ENCODE assay signal across 9 mouse cellular contexts in the genomic region with DNA sequence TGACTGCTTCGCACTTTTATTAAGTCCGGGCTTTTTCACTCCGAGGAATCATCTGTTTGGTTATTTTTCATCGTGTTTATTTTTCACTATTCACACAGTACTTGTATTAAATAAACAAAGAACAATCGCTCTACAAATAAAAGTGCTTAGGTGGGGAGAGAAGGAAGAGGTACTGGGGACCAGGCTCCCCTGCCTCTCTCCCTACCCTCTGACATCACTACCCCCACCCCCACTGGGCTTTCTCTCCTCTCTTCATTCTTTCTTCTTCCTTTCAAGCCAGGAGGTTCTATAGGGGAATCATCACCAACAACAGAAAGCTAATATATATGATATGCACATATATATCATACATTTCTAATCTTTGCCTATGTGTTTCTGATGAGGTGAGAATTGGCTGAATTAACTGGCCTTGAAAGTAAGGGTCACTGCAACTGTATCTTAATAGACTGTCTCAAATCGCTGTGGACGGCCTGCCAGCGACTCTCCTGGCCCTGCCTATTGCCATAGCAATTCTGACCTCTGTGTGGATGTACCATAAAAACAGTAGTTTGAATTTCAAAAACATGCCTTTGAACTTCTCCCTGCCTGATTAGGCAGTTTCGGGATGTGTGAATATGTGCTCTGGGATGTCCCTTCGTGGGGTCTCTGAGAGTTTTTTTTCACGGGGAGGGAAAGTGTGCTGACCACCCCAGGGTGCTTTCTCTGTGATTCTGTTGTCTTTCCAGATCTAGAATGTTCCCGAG. TPM values are rescaled to one million over a fixed set of nuclear protein-coding genes. Genes with fewer than 3 reads are reported as not detected.
DNase-seq lines count a peak whose midpoint lies in the region; ATAC-seq lines count a peak whose summit lies in the region.
"Had no signal": no experiment of that assay in that cellular context is flagged by ENCODE, and none has a peak within 500 bp of the region (broad histone marks: within the 10 kb centered on the region; RNA-seq: fewer than 3 reads in every experiment).

No protein-coding gene starts in this region.

- peak overlapping the region; percentile 55 for H3K4me2 ChIP-seq in limb, embryonic 12.5 days
- peak overlapping the region; percentile 50 for H3K4me2 ChIP-seq in neural tube, embryonic 15.5 days

- peaks cover 48% of the 10 kb centered on the region for H3K27me3 ChIP-seq in forebrain, embryonic 10.5 days (ENCODE audit: poor library complexity, severe bottlenecking)
- H3K27me3 ChIP-seq in limb, embryonic 12.5 days = peaks cover 47% of the 10 kb centered on the region
- peaks cover 60% of the 10 kb centered on the region for H3K27me3 ChIP-seq in neural tube, embryonic 15.5 days (replicated peaks)

- no peaks in the 10 kb centered on the region for H3K9me3 ChIP-seq in forebrain, embryonic 10.5 days
- H3K9me3 ChIP-seq in limb, embryonic 12.5 days = no peaks in the 10 kb centered on the region
- no peaks in the 10 kb centered on the region for H3K9me3 ChIP-seq in neural tube, embryonic 15.5 days (replicated peaks)

- 0 out of 2 replicates have a peak overlapping the region, but pooled peaks have one; percentile 46 for H3K9ac ChIP-seq in limb, embryonic 12.5 days (replicated peaks)
- H3K9ac ChIP-seq in neural tube, embryonic 15.5 days (replicated peaks) = no peak overlapping the region

- peaks cover 86% of the 10 kb centered on the region for H3K4me1 ChIP-seq in forebrain, embryonic 10.5 days
- H3K4me1 ChIP-seq in limb, embryonic 12.5 days (replicated peaks) = peaks cover 45% of the 10 kb centered on the region
- H3K4me1 ChIP-seq in neural tube, embryonic 15.5 days = peaks cover 35% of the 10 kb centered on the region

- DNase-seq in left cerebral cortex, postnatal 4 days = peak; percentile 54
- DNase-seq in left cerebral cortex, postnatal 14 days (ENCODE audit: low spot score in 2 of 2) = no peak
- DNase-seq in forebrain, embryonic 10.5 days (ENCODE audit: extremely low spot score, low spot score) = peak; percentile 62
- DNase-seq in layer of hippocampus, adult 11-12 months (ENCODE audit: low spot score) = no peak
- DNase-seq in gastrocnemius, postnatal 36 days = no peak
- no peak for DNase-seq in lung, postnatal 25 days (ENCODE audit: low spot score)

- ATAC-seq in limb, embryonic 12.5 days (ENCODE audit: insufficient number of reproducible peaks, insufficient read depth, low FRiP score, low TSS enrichment, low read depth) = no peak
- no peak for ATAC-seq in neural tube, embryonic 15.5 days (ENCODE audit: low FRiP score)

- H3K4me3 ChIP-seq in forebrain, embryonic 10.5 days = peak overlapping the region; percentile 41
- peak overlapping the region; percentile 30 for H3K4me3 ChIP-seq in limb, embryonic 12.5 days (replicated peaks)
- peak overlapping the region; percentile 19 for H3K4me3 ChIP-seq in neural tube, embryonic 15.5 days (replicated peaks)

- WGBS in forebrain, embryonic 10.5 days = 9% methylated on average over 12 of the region's 12 CpGs
- 9% methylated on average over 12 of the region's 12 CpGs for WGBS in limb, embryonic 12.5 days
- WGBS in neural tube, embryonic 15.5 days = 7% methylated on average over 12 of the region's 12 CpGs

- peak overlapping the region; percentile 95 for H3K27ac ChIP-seq in forebrain, embryonic 10.5 days
- peak overlapping the region; percentile 60; the same call in 1 of the 2 replicates for H3K27ac ChIP-seq in limb, embryonic 12.5 days
- peak overlapping the region; percentile 48; the same call in 1 of the 2 replicates for H3K27ac ChIP-seq in neural tube, embryonic 15.5 days (replicated peaks)

- peaks cover 11% of the 10 kb centered on the region for H3K36me3 ChIP-seq in forebrain, embryonic 10.5 days (replicated peaks)
- H3K36me3 ChIP-seq in limb, embryonic 12.5 days = no peaks in the 10 kb centered on the region
- no peaks in the 10 kb centered on the region for H3K36me3 ChIP-seq in neural tube, embryonic 15.5 days

- intact Hi-C loops in left cerebral cortex, postnatal 4 days (cut with DNase I) = loop anchor here (10.0 kb wide), 1 partner anchor 49 kb away; no protein-coding TSS in a partner anchor
- intact Hi-C loops in left cerebral cortex, postnatal 14 days (cut with DNase I) = loop anchor here (5.0 kb wide), 2 partner anchors 47 to 227 kb away; no protein-coding TSS in a partner anchor
- intact Hi-C loops in gastrocnemius, postnatal 36 days (cut with DNase I) = no loop called here

RNA-seq across cellular contexts. Expression of a gene that starts 3.3 kb away (rescaled TPM):
- total RNA-seq in left cerebral cortex, postnatal 4 days (2021) = under 1 TPM; 0.28 to 0.50 TPM
- under 1 TPM in 1 of 2 experiments, not detected in 1; 0.18 TPM for total RNA-seq in left cerebral cortex, postnatal 14 days (2021)
- 1.0 and 1.9 TPM in 2 replicates for polyA plus RNA-seq in forebrain, embryonic 10.5 days (2016; fragmentation: Nextera tagmentation; extraction: Ambion mirVana)
- polyA plus RNA-seq in limb, embryonic 12.5 days (2016; fragmentation: Nextera tagmentation; extraction: Ambion mirVana) = 0.14 and 0.23 TPM in 2 replicates
- polyA plus RNA-seq in neural tube, embryonic 15.5 days (2015; fragmentation: Nextera tagmentation; extraction: Ambion mirVana) = 0.14 and 0.60 TPM in 2 replicates
- total RNA-seq in gastrocnemius, postnatal 36 days (2021) = not detected

RNA-seq across cellular contexts. Expression of a gene that starts 11.3 kb away (rescaled TPM):
- total RNA-seq in left cerebral cortex, postnatal 4 days (2021) = 1 to 10 TPM; 3.9 to 5.1 TPM
- total RNA-seq in left cerebral cortex, postnatal 14 days (2021) = 1 to 10 TPM; 3.2 to 4.7 TPM
- 20.7 and 21.5 TPM in 2 replicates for polyA plus RNA-seq in forebrain, embryonic 10.5 days (2016; fragmentation: Nextera tagmentation; extraction: Ambion mirVana)
- 8.0 TPM in 2 replicates for polyA plus RNA-seq in limb, embryonic 12.5 days (2016; fragmentation: Nextera tagmentation; extraction: Ambion mirVana)
- 3.9 and 6.2 TPM in 2 replicates for polyA plus RNA-seq in neural tube, embryonic 15.5 days (2015; fragmentation: Nextera tagmentation; extraction: Ambion mirVana)
- not detected for total RNA-seq in gastrocnemius, postnatal 36 days (2021)

RNA-seq across cellular contexts. Expression of a gene that starts 21.1 kb away (rescaled TPM):
- total RNA-seq in left cerebral cortex, postnatal 4 days (2021) = 10 to 100 TPM; 22.4 to 24.1 TPM
- total RNA-seq in left cerebral cortex, postnatal 14 days (2021) = 10 to 100 TPM; 20.1 to 22.1 TPM
- polyA plus RNA-seq in forebrain, embryonic 10.5 days (2016; fragmentation: Nextera tagmentation; extraction: Ambion mirVana) = 7.0 and 7.3 TPM in 2 replicates
- 6.2 and 8.0 TPM in 2 replicates for polyA plus RNA-seq in limb, embryonic 12.5 days (2016; fragmentation: Nextera tagmentation; extraction: Ambion mirVana)
- polyA plus RNA-seq in neural tube, embryonic 15.5 days (2015; fragmentation: Nextera tagmentation; extraction: Ambion mirVana) = 5.1 and 6.8 TPM in 2 replicates
- total RNA-seq in gastrocnemius, postnatal 36 days (2021) = not detected

RNA-seq across cellular contexts. Expression of a gene that starts 36.2 kb away (rescaled TPM):
- total RNA-seq in left cerebral cortex, postnatal 4 days (2021) = under 1 TPM in 1 of 2 experiments, not detected in 1; 0.40 TPM
- total RNA-seq in left cerebral cortex, postnatal 14 days (2021) = under 1 TPM in 1 of 2 experiments, not detected in 1; 0.31 TPM
- 0.27 TPM in 1 of 2 replicates, not detected in the other for polyA plus RNA-seq in forebrain, embryonic 10.5 days (2016; fragmentation: Nextera tagmentation; extraction: Ambion mirVana)
- polyA plus RNA-seq in limb, embryonic 12.5 days (2016; fragmentation: Nextera tagmentation; extraction: Ambion mirVana) = 0.14 and 0.18 TPM in 2 replicates
- 0.23 and 0.27 TPM in 2 replicates for polyA plus RNA-seq in neural tube, embryonic 15.5 days (2015; fragmentation: Nextera tagmentation; extraction: Ambion mirVana)
- not detected for total RNA-seq in gastrocnemius, postnatal 36 days (2021)
- total RNA-seq: left cerebral cortex, postnatal 25 days had no signal

Comparison
In these comparisons a context has a peak if more than half of its experiments do, and no peak if none do; other contexts are left out.
1. DNase-seq: peak in left cerebral cortex, postnatal 4 days (single experiment) and forebrain, embryonic 10.5 days (single experiment); none in left cerebral cortex, postnatal 14 days (0 of 2), layer of hippocampus, adult 11-12 months (single experiment), gastrocnemius, postnatal 36 days (0 of 2) and lung, postnatal 25 days (single experiment).
2. RNA of a gene that starts 11.3 kb away (total RNA-seq): 3.9 to 5.1 TPM in left cerebral cortex, postnatal 4 days and 3.2 to 4.7 TPM in left cerebral cortex, postnatal 14 days; not detected in gastrocnemius, postnatal 36 days; every median in the first group is over 4 times any median in the second.
3. RNA of a gene that starts 21.1 kb away (total RNA-seq): 22.4 to 24.1 TPM in left cerebral cortex, postnatal 4 days and 20.1 to 22.1 TPM in left cerebral cortex, postnatal 14 days; not detected in gastrocnemius, postnatal 36 days; every median in the first group is over 10 times any median in the second.
4. Peak in every context shown above with its lines, with median percentiles within 50 percentile points of each other: H3K27ac ChIP-seq and H3K4me3 ChIP-seq.